Mouse (Mus musculus): ENCODE data around the gene Srsf2. TPM values are rescaled to one million over a fixed set of nuclear protein-coding genes. Genes with fewer than 3 reads are reported as not detected.
A peak's percentile ranks its signal among the peaks of the same experiment; 100 is the strongest.
"Not testable (repeated sequence)": the region's sequence is repeated elsewhere in the genome, so short reads cannot be mapped to it uniquely, and the experiment has no call there.

The Srsf2 gene
- polyA plus RNA-seq (2015; fragmentation: Nextera tagmentation; extraction: Ambion mirVana) = 403 and 419 TPM in 2 replicates

- Histone ChIP-seq H3K36me3 (ENCODE audit: control insufficient read depth, insufficient read depth, low read length) (peaks cover 3% of the 10 kb centered on the region; the same call in 1 of the 2 replicates), H3K27me3 (ENCODE audit: control insufficient read depth, insufficient read depth, low read length) (no peaks in the 10 kb centered on the region), H3K4me1 (replicated peaks; ENCODE audit: control insufficient read depth, insufficient read depth) (peaks cover 3% of the 10 kb centered on the region; the same call in 1 of the 2 replicates), H3K9ac (ENCODE audit: low read length) (peak within 1 kb of the TSS; percentile 98), H3K27ac (replicated peaks) (peak within 1 kb of the TSS; percentile 99), H3K9me3 (ENCODE audit: control insufficient read depth, low read length) (no peaks in the 10 kb centered on the region), H3K4me3 (ENCODE audit: low read depth, low read length) (peak within 1 kb of the TSS; percentile 95), H3K4me2 (replicated peaks; ENCODE audit: low read depth) (peak within 1 kb of the TSS; percentile 76)
- TF ChIP-seq CTCF (IDR thresholded peaks at IDR 0.05; ENCODE audit: low read depth) (no peak), EP300 (optimal IDR thresholded peaks at IDR 0.05) (no peak)
- DNase-seq (ENCODE audit: low spot score) (peak; percentile 96), ATAC-seq (ENCODE audit: low FRiP score, low TSS enrichment) (peak; percentile 88)
- WGBS = under 1% methylated on average over 66 of the region's 74 CpGs
These were observed at the start of gene Srsf2 for GRCm38 (mm10) chr11:116852891-116853511. Gene Srsf2, minus strand, starts transcription at chr11:116853094.

- ATAC-seq (ENCODE audit: low FRiP score, low TSS enrichment); H3K9ac ChIP-seq (ENCODE audit: low read length): not testable (repeated sequence)
- WGBS = 83% methylated on average over 10 of the region's 10 CpGs
These were observed 49.7 kb upstream of the Srsf2 start for GRCm38 (mm10) chr11:116902588-116902987.

GRCm38 (mm10) chr11:116899247-116899646 lies 46.4 kb upstream of the Srsf2 start:
- no peak for TF ChIP-seq CTCF (IDR thresholded peaks at IDR 0.05; ENCODE audit: low read depth)
- no peak for TF ChIP-seq EP300 (optimal IDR thresholded peaks at IDR 0.05)
- Histone ChIP-seq H3K9ac (ENCODE audit: low read length) (no peak overlapping the region), H3K9me3 (ENCODE audit: control insufficient read depth, low read length) (no peaks in the 10 kb centered on the region), H3K27ac (replicated peaks) (no peak overlapping the region), H3K27me3 (ENCODE audit: control insufficient read depth, insufficient read depth, low read length) (no peaks in the 10 kb centered on the region; the same call in 1 of the 2 replicates), H3K4me3 (ENCODE audit: low read depth, low read length) (no peak overlapping the region), H3K4me2 (replicated peaks; ENCODE audit: low read depth) (no peak overlapping the region), H3K36me3 (ENCODE audit: control insufficient read depth, insufficient read depth, low read length) (no peaks in the 10 kb centered on the region), H3K4me1 (replicated peaks; ENCODE audit: control insufficient read depth, insufficient read depth) (no peaks in the 10 kb centered on the region)
- DNase-seq (ENCODE audit: low spot score) = no peak
- ATAC-seq (ENCODE audit: low FRiP score, low TSS enrichment) = no peak
- 93% methylated on average over 12 of the region's 12 CpGs for WGBS

More at GRCm38 (mm10) chr11:116902588-116902987, 49.7 kb upstream of the Srsf2 start:
- not testable (repeated sequence) for H3K27me3 ChIP-seq (ENCODE audit: control insufficient read depth, insufficient read depth, low read length); H3K36me3 ChIP-seq (ENCODE audit: control insufficient read depth, insufficient read depth, low read length); H3K4me3 ChIP-seq (ENCODE audit: low read depth, low read length); DNase-seq (ENCODE audit: low spot score); H3K4me2 ChIP-seq (replicated peaks; ENCODE audit: low read depth); H3K9me3 ChIP-seq (ENCODE audit: control insufficient read depth, low read length); H3K27ac ChIP-seq (replicated peaks); H3K4me1 ChIP-seq (replicated peaks; ENCODE audit: control insufficient read depth, insufficient read depth)

GRCm38 (mm10) chr11:116895402-116895801 lies 42.5 kb upstream of the Srsf2 start:
- WGBS = 81% methylated on average over 3 of the region's 3 CpGs
- TF ChIP-seq EP300 (optimal IDR thresholded peaks at IDR 0.05) = no peak
- no peak for TF ChIP-seq CTCF (IDR thresholded peaks at IDR 0.05; ENCODE audit: low read depth)
- DNase-seq (ENCODE audit: low spot score) (no peak), ATAC-seq (ENCODE audit: low FRiP score, low TSS enrichment) (no peak)
- H3K36me3 ChIP-seq (ENCODE audit: control insufficient read depth, insufficient read depth, low read length) = no peaks in the 10 kb centered on the region
- no peak overlapping the region for H3K9ac ChIP-seq (ENCODE audit: low read length)
- no peak overlapping the region for H3K4me2 ChIP-seq (replicated peaks; ENCODE audit: low read depth)
- H3K27me3 ChIP-seq (ENCODE audit: control insufficient read depth, insufficient read depth, low read length) = no peaks in the 10 kb centered on the region
- no peaks in the 10 kb centered on the region for H3K9me3 ChIP-seq (ENCODE audit: control insufficient read depth, low read length)
- no peak overlapping the region for H3K27ac ChIP-seq (replicated peaks)
- H3K4me3 ChIP-seq (ENCODE audit: low read depth, low read length) = no peak overlapping the region
- H3K4me1 ChIP-seq (replicated peaks; ENCODE audit: control insufficient read depth, insufficient read depth) = no peaks in the 10 kb centered on the region

GRCm38 (mm10) chr11:116893532-116894442 lies 40.9 kb upstream of the Srsf2 start:
- no peak for DNase-seq (ENCODE audit: low spot score)
- Histone ChIP-seq H3K36me3 (ENCODE audit: control insufficient read depth, insufficient read depth, low read length) (no peaks in the 10 kb centered on the region), H3K4me2 (replicated peaks; ENCODE audit: low read depth) (no peak overlapping the region), H3K4me3 (ENCODE audit: low read depth, low read length) (no peak overlapping the region), H3K27ac (replicated peaks) (no peak overlapping the region), H3K9ac (ENCODE audit: low read length) (no peak overlapping the region), H3K4me1 (replicated peaks; ENCODE audit: control insufficient read depth, insufficient read depth) (no peaks in the 10 kb centered on the region), H3K27me3 (ENCODE audit: control insufficient read depth, insufficient read depth, low read length) (no peaks in the 10 kb centered on the region), H3K9me3 (ENCODE audit: control insufficient read depth, low read length) (no peaks in the 10 kb centered on the region)
- WGBS = 37% methylated on average over 19 of the region's 19 CpGs
- no peak for TF ChIP-seq CTCF (IDR thresholded peaks at IDR 0.05; ENCODE audit: low read depth)
- peak; percentile 39; the same call in 1 of the 2 replicates for ATAC-seq (ENCODE audit: low FRiP score, low TSS enrichment)

DNA sequence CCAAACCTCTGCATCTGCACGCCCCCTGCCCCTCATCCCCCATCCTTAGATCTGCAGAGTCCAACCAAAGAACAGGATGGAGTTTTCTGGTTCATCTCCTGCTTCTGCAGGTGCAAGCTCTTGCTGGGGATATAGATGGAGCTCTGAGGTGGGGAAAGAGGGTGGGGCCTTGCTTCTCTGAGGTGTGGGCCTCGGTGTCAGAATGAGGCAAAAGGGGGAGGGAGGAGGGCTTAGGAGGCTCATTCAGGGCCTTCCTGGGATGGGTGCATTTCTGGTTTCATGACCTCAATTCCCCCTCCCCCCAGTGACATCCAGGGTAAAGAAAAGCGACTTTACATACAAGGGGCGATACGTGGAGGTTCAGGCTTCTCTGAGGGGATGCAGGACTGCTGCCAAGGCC lies 34.2 kb upstream of the Srsf2 start:
- no peak for TF ChIP-seq EP300 (optimal IDR thresholded peaks at IDR 0.05)
- TF ChIP-seq CTCF (IDR thresholded peaks at IDR 0.05; ENCODE audit: low read depth) = no peak
- Histone ChIP-seq H3K4me1 (replicated peaks; ENCODE audit: control insufficient read depth, insufficient read depth) (0 out of 2 replicates have a peak, but pooled peaks cover 2% of the 10 kb centered on the region), H3K9ac (ENCODE audit: low read length) (no peak overlapping the region), H3K27ac (replicated peaks) (no peak overlapping the region), H3K36me3 (ENCODE audit: control insufficient read depth, insufficient read depth, low read length) (no peaks in the 10 kb centered on the region), H3K27me3 (ENCODE audit: control insufficient read depth, insufficient read depth, low read length) (no peaks in the 10 kb centered on the region), H3K4me3 (ENCODE audit: low read depth, low read length) (no peak overlapping the region), H3K9me3 (ENCODE audit: control insufficient read depth, low read length) (no peaks in the 10 kb centered on the region), H3K4me2 (replicated peaks; ENCODE audit: low read depth) (no peak overlapping the region)
- no peak for DNase-seq (ENCODE audit: low spot score)
- 66% methylated on average over 5 of the region's 5 CpGs for WGBS
- ATAC-seq (ENCODE audit: low FRiP score, low TSS enrichment) = no peak
